Mouse (Mus musculus) midbrain, postnatal 0 days (tissue): ENCODE data around the gene Ubtd1. TPM values are rescaled to one million over a fixed set of nuclear protein-coding genes. Genes with fewer than 3 reads are reported as not detected.

Experiments used
- ATAC-seq: fragments of 200-750 bp; cut with Nextera tagmentation; 2 replicates; pipeline ENCODE4 v1.8.0; 2017; ENCODE audit warnings: moderate number of reproducible peaks, mild to moderate bottlenecking, moderate TSS enrichment, moderate library complexity; ENCODE audit not compliant: low FRiP score
- DNase-seq: peaks from one replicate; pipeline ENCODE4 v3.0.0-alpha.2; 2015; ENCODE audit warnings: low spot score
- H3K27ac ChIP-seq: fragments of 300-500 bp; sonication (generic); 2 replicates; pipeline ENCODE4 v1.5.1; 2014; ENCODE audit warnings: low read depth, mild to moderate bottlenecking, low read length, mixed read lengths
- H3K27me3 ChIP-seq: fragments of 300-500 bp; sonication (generic); 2 replicates; pipeline ENCODE4 v1.6.1; 2014; ENCODE audit warnings: low read length, control low read depth, mixed read lengths; ENCODE audit not compliant: insufficient read depth
- H3K36me3 ChIP-seq: fragments of 300-500 bp; sonication (generic); 2 replicates; pipeline ENCODE4 v1.6.1; 2014; ENCODE audit warnings: low read length, control low read depth, mixed read lengths; ENCODE audit not compliant: insufficient read depth
- H3K4me1 ChIP-seq: fragments of 300-500 bp; sonication (generic); 2 replicates; pipeline ENCODE4 v1.6.1; 2014; ENCODE audit warnings: mild to moderate bottlenecking, control low read depth, antibody characterized with exemption, low read length, mixed read lengths; ENCODE audit not compliant: insufficient read depth
- H3K4me2 ChIP-seq: fragments of 300-500 bp; sonication (generic); 2 replicates; pipeline ENCODE4 v1.6.1; 2014; ENCODE audit warnings: low read depth, mild to moderate bottlenecking, low read length, mixed read lengths; ENCODE audit not compliant: poor library complexity, severe bottlenecking
- H3K4me3 ChIP-seq: fragments of 300-500 bp; sonication (generic); 2 replicates; pipeline ENCODE4 v1.5.1; 2014; ENCODE audit warnings: low read depth, mild to moderate bottlenecking, low read length, moderate library complexity
- H3K9ac ChIP-seq: fragments of 300-500 bp; sonication (generic); replicated peaks from 2 replicates; pipeline ENCODE4 v1.6.1; 2014; ENCODE audit warnings: mild to moderate bottlenecking, low read length, moderate library complexity, mixed read lengths; ENCODE audit not compliant: poor library complexity, severe bottlenecking
- H3K9me3 ChIP-seq: fragments of 300-500 bp; sonication (generic); 2 replicates; pipeline ENCODE4 v1.6.1; 2016; ENCODE audit warnings: low read length, control low read depth
- CTCF ChIP-seq: IDR thresholded peaks from 2 replicates; pipeline ENCODE4 v1.5.1; 2016; ENCODE audit warnings: antibody characterized with exemption, mild to moderate bottlenecking
- WGBS: fragments of 180-500 bp; shearing (Covaris S2); extraction: QIAGEN DNeasy Blood & Tissue Kit; methylation state at CpG from one replicate; pipeline ENCODE4 v1.1.7; 2014; 5-methylcytosine and 5-hydroxymethylcytosine counted together
- polyA plus RNA-seq: library from polyadenylated mRNA; unstranded; fragments of >200 nt; fragmentation: Nextera tagmentation; extraction: Ambion mirVana; gene quantifications from 2 replicates; pipeline ENCODE4 v1.2.1, GENCODE M21; 2015
- total RNA-seq: library from RNA; depleted of rRNA; stranded (reverse); fragments of >200 nt; gene quantifications from 2 replicates; pipeline ENCODE4 v1.2.3, GENCODE M21; 2014

Ubtd1 gene
- total and polyA plus RNA-seq, 2 experiments from 2014 or later = 12.2 to 17.5 TPM

GRCm38 (mm10) chr19:42021681-42022541, 40.3 kb downstream of the Ubtd1 start:
- no peaks in the 10 kb centered on the region for H3K27me3 ChIP-seq
- H3K9ac ChIP-seq = no peak overlapping the region
- no peak for DNase-seq
- H3K9me3 ChIP-seq = no peaks in the 10 kb centered on the region
- WGBS = 55% methylated on average over 10 of the region's 10 CpGs
- ATAC-seq = no peak
- no peak overlapping the region for H3K4me3 ChIP-seq
- no peak overlapping the region for H3K27ac ChIP-seq
- H3K4me2 ChIP-seq = no peak overlapping the region
- TF ChIP-seq CTCF = no peak
- H3K4me1 ChIP-seq = no peaks in the 10 kb centered on the region
- H3K36me3 ChIP-seq = no peaks in the 10 kb centered on the region

DNA sequence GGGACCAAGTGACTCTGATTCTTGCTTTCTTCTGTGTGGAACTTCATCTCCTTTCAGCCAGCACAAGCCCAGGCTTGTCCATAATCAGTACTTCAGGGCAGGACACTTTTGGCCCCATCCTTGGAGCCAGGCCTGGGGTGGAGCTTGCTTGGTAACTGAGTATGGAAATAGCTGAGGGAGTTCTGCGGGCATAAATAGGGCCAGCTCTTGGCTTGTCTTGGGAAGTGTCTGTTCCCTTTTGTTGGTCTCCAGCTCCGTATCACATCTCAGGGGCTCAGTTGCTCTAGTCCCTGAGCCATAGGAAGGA, 40.9 kb downstream of the Ubtd1 start:
- 52% methylated on average over 2 of the region's 2 CpGs for WGBS
- no peaks in the 10 kb centered on the region for H3K4me1 ChIP-seq
- H3K9ac ChIP-seq = no peak overlapping the region
- H3K27me3 ChIP-seq = no peaks in the 10 kb centered on the region
- H3K4me3 ChIP-seq = no peak overlapping the region
- no peak for DNase-seq
- no peaks in the 10 kb centered on the region for H3K36me3 ChIP-seq
- no peak for ATAC-seq
- H3K4me2 ChIP-seq = no peak overlapping the region
- H3K27ac ChIP-seq = no peak overlapping the region
- H3K9me3 ChIP-seq = no peaks in the 10 kb centered on the region
- TF ChIP-seq CTCF = no peak

- 7% methylated on average over 5 of the region's 5 CpGs for WGBS
- no peak overlapping the region for H3K27ac ChIP-seq
- TF ChIP-seq CTCF = peak; percentile 95
- no peaks in the 10 kb centered on the region for H3K4me1 ChIP-seq
- H3K9me3 ChIP-seq = no peaks in the 10 kb centered on the region
- DNase-seq (peak; percentile 77), ATAC-seq (0 out of 2 replicates have a peak, but pooled peaks have one; percentile 44)
- H3K4me2 ChIP-seq = no peak overlapping the region
- no peaks in the 10 kb centered on the region for H3K36me3 ChIP-seq
- no peak overlapping the region for H3K4me3 ChIP-seq
- no peaks in the 10 kb centered on the region for H3K27me3 ChIP-seq
- H3K9ac ChIP-seq = no peak overlapping the region
Observed at GRCm38 (mm10) chr19:42026158-42026557, 44.6 kb downstream of the Ubtd1 start.

DNA sequence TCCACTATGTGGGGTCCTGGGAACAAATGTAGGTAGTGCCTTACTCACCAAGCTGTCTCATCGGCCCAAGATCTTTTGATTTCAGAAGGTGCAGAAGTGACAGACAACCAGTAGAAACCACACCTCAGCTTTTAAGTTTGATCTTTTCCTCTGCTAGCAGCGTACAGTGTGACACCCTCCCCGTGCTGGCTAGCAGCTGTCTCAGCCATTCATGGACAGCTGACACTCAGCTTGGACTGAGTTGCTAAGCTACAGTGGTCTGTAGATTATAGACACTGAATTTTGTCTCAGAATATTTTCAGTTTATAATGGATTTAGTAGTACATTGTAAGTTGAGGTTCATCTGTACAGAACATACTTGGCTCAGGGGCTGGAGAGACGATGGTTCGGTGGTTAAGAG, 49.5 kb downstream of the Ubtd1 start:
- Histone ChIP-seq H3K36me3 (0 out of 2 replicates have a peak, but pooled peaks cover 2% of the 10 kb centered on the region), H3K4me1 (no peaks in the 10 kb centered on the region), H3K27me3 (no peaks in the 10 kb centered on the region), H3K9me3 (no peaks in the 10 kb centered on the region), H3K4me3 (no peak overlapping the region), H3K9ac (no peak overlapping the region), H3K27ac (no peak overlapping the region), H3K4me2 (no peak overlapping the region)
- DNase-seq (no peak), ATAC-seq (no peak)
- WGBS = 87% methylated on average over 5 of the region's 5 CpGs
- TF ChIP-seq CTCF = no peak

- DNase-seq (no peak), ATAC-seq (no peak)
- no peak overlapping the region for H3K4me2 ChIP-seq
- H3K4me1 ChIP-seq = no peaks in the 10 kb centered on the region
- H3K9me3 ChIP-seq = no peaks in the 10 kb centered on the region
- H3K9ac ChIP-seq = no peak overlapping the region
- H3K4me3 ChIP-seq = no peak overlapping the region
- 0 out of 2 replicates have a peak, but pooled peaks cover 2% of the 10 kb centered on the region for H3K36me3 ChIP-seq
- WGBS = 79% methylated on average over 14 of the region's 14 CpGs
- no peaks in the 10 kb centered on the region for H3K27me3 ChIP-seq
- TF ChIP-seq CTCF = no peak
- no peak overlapping the region for H3K27ac ChIP-seq
Observed at GRCm38 (mm10) chr19:42033611-42034010, 52.0 kb downstream of the Ubtd1 start.

DNA sequence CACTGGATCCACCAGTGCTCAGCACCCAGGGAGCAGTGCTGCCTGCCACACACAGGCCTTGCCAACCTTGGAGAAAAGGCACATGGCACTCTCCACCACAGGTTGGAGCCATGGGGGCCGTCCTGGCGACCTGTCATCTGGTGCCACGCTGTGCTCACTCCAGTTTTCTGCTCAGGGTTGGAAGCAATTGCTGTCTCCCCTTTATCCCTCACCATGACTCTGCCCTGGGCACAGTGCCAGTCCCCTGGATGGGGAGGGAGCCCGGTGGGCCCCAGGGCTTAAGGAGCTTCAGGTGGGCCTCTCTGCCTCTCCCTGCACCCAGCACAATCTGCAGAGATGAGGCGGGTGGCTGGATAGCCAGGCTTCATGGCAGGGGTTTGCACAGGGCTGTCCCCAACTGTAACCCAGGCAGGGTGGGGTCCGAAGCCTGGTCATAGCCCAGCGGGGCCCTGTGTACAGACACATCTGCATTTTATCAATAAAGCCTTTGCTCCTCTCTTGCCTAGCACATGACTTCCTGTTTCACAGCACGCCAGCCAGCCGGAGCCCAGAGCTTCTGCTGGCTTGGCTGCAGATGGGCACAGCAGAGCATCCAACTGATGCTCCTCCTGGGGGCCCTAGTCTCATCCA, 52.7 kb downstream of the Ubtd1 start:
- no peak overlapping the region for H3K4me3 ChIP-seq
- ATAC-seq = 0 out of 2 replicates have a peak, but pooled peaks have one; percentile 34
- TF ChIP-seq CTCF = no peak
- DNase-seq = no peak
- no peak overlapping the region for H3K4me2 ChIP-seq
- 74% methylated on average over 9 of the region's 9 CpGs for WGBS
- H3K9me3 ChIP-seq = no peaks in the 10 kb centered on the region
- no peak overlapping the region for H3K9ac ChIP-seq
- H3K4me1 ChIP-seq = no peaks in the 10 kb centered on the region
- H3K27me3 ChIP-seq = no peaks in the 10 kb centered on the region
- H3K36me3 ChIP-seq = 0 out of 2 replicates have a peak, but pooled peaks cover 2% of the 10 kb centered on the region
- H3K27ac ChIP-seq = no peak overlapping the region
